Mouse (Mus musculus) ES-CJ7 (cell line): ENCODE results near the gene Tcf7l2.

Experiments
- DNase-seq: peaks from one replicate; pipeline ENCODE4 v3.0.0; 2011; ENCODE audit warnings: low read depth, low spot score

The Tcf7l2 gene

DNA sequence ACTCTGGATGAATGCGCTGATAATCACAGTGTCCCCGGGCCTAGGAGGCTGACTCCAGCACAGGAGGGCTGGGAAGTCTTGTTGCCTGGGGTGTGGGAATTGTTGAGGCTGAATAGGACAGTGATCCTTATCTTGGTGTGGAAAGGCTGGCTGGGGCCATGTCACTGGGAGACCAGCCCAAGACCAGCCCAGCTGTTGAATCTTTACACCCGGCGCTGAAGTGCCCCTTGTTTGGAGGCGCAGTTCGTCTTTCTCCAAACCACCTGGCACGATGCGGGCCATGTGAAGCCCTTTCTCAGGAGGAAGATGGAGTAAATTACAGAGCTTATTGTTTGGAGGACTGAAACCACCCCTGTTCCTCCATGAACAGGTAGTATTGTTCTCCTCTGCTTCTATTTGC is 15.1 kb downstream of the Tcf7l2 start:
- no peak for DNase-seq

DNA sequence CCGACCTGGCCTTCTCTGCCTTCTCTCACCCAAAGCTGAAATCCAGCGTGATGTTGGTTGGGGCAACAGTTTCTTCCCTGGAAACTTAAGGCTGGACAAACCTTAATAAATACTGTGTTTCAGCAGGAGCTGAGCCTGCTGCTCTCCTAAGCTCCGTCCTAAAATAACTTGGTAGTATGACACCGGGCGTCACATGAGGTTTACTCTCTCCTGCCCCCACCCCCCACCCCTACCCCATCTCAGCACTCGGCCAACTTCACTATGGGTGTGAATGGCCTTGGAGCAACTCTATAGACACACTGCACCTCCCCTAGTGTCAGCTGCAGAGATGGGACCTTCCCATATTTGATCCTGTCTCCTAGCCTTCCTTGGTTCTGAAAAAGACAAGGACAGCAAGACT is 15.8 kb downstream of the Tcf7l2 start:
- DNase-seq: no peak

DNA sequence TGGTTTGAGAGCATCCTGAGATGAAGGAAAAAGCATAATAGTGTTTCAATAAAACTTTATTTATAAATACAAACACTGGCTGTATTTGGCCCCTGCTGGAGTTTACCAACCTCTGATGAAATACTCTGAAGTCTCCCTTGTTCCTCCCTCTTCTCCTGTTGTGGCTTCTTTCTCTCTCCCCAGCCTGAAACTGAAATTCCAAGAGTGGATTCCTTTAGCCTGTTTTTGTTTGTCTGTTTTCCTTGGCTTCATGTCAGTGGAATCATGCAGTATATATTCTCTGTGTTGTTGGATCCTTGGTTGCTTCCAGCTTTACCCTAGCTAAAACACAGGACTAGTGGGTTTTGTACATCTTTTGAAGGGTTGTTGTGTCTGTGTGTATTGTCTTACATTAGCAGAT is 16.5 kb downstream of the Tcf7l2 start:
- no peak for DNase-seq

DNA sequence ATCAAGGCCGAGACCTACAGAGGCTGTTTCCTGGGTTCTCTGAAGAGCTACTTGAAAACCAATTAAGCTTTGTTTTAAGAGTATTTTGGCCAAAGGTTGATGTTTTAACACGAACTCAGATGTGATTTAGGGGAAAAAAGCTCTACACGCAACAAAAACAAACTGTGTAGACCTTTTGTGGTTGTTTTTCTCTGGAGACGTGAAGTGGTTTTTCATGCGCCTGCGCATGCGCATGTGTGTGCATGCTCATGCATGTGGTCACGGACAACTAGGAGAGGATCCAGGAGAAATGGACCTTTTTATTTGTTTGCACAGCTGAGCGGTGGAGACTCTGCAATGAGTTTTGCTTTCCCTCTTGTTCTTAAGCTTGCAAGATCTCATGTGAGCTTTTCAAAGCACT is 17.4 kb downstream of the Tcf7l2 start:
- DNase-seq: no peak

DNA sequence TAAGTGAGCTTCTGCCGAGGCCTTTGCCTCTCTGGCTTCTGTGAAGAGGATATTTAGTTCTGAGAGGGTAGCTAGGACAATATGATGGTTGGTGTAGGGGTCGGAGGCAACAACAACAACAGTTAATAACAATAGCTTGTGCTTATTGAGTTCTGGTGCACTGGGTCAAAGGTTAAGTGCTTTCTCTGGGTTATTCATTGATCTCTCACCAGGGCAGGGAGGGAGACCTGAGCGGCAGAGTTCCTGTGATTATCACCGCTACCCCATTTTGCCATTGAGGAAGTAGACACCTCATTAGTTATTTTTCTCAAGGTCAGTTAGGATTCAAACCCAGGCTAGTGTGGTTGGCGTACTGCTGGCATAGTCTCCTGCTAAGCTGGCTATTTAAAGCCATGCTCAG is 19.5 kb downstream of the Tcf7l2 start:
- no peak for DNase-seq

DNA sequence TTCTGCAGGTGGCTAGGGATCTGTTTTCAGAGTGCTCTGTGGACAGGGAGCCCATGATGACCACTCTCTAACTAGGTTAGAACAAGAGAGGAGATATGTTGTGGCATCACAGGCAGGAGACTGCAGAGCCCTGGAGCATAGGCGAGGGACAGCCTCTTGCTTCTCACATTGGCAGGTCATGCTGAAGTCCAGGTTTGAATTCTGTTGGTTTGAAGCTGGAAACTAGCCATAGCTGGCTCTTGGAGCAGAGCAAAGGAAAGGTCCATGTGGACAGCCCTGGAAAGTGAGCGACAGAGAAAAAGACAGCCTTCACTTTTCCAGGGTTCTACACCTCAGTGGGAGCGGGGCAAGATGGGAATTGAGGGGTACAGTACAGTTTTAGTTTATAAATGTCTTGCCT is 20.6 kb downstream of the Tcf7l2 start:
- DNase-seq: no peak

DNA sequence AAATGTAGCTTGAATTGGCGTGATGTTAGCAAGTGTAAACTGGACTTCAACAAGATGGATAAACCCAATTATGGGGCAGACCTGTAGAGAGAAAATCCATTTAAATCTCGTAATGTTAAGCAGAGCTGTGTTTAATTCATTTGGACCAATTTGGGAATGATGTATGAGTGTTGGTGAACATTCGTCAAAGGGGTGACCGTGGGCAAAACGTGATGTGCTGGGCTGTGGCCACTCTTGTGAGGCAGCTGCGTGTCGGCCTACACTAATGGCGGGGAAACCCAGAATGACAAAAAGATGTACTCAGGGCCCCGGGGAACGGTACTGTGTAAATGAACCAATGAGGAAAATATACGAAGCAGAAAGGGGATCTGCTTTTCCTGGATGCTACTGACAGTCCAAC is 24.2 kb downstream of the Tcf7l2 start:
- DNase-seq: no peak

DNA sequence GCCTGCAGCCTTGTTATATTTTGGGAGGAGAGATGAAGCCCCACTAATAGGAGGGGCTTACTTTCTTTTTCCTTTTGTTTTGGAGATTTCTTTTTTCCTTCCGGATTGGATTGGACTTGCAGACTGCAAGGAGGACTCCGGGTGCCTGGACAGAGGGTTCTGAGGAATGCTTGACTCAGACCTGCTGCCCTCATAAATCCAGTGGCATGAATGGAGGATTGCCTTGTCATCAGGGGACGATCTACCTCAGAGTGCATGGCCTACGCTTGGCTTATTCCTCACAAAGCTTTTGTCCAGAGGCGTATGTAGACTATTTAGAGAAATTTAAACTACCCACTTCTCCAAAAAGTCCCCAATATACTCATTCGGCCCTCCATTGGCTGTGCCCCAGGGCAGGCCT is 25.5 kb downstream of the Tcf7l2 start:
- DNase-seq: no peak

DNA sequence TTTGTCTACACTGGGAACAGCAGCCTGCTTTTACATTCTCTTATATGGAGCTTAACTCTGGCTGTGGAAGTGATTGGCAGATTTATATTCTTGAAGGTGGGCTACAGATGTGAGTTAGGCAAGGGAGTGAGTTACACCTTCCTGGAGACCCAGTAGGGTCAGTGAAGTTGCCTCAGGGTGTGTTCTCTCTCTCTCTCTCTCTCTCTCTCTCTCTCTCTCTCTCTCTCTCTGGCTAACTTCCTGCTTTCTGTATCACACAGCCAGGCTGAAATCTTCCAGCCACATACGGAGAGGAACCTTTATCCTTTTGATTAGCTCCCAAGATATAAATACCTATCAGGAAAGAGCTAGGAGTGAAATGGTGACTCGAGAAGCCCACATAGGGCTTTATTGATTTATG is 26.0 kb downstream of the Tcf7l2 start:
- DNase-seq: no peak

DNA sequence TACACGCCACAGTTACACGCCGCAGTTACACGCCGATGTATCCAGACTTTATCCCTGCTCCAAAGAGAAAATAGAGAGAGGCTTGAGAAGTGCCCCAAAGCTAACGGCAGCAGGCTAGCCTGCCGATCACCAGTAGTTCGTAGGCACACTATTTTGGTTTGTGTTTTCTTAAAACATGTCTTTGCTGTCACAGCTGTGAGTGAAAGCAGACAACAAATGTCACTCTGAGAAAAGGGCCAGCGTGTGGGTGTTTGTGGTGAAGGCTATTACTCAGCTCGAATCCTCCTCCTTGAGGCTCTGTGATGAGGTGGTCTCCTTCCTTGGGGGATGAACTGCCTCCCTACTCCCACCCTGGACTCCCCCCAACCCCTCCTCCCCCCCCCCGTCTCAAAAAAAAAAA is 26.6 kb downstream of the Tcf7l2 start:
- DNase-seq: no peak

DNA sequence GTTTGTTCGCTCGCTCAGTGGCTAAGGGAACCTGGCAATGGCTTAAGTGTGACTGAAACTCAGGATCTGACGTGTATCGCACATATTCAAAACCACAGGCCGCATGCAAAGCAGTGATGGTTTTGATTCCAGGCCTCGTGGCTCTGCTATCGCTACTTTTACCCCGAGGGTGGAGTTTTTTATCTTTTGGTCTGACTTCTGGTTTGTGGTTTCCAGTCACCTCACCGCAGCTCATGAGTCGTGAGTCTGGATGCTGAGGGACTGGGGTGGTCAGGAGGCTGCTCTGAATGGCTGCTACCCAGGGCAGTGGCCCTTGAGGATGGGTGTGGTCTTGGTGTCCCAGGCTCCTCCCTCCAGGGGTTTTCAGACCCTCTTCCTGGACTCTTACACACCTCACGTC is 27.3 kb downstream of the Tcf7l2 start:
- DNase-seq: no peak

DNA sequence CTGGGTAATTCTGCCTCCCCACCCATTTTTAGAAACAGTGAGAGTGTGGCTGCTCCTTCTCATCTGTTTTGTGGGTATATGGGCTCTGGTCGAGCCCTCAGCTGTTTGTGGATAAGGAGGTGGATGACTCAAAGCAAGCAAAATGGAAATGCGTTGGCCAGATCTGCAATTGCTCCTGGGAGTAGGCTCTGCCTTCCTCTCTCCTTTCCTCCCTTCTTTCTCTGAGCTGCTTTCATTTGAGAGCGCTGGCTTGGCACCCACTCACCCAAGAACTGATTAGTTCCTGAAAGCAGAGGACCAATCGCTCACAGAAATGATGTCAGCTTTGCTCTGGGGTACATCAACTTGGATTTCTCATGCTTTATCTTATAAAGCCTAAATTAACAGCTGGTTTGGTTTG is 32.7 kb downstream of the Tcf7l2 start:
- no peak for DNase-seq

DNA sequence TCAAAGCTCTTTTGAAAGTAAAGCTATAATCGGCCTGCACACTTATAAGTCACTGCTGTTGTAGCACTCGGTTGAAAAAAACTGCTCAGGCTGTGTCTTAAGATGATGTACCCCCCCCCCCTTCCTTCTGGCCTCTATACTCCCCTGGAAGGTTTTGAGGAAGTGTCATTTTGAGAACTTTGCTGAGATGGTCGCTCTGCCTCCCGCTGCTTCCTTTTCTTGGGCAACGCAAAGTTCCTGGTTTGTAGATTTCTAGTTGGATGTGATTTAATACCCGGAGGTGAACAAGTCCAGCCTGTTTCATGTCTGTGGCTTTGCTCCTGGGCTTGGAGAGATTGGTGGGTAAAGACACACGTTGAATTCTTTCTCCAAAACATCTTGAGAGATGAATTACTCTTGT is 33.2 kb downstream of the Tcf7l2 start:
- no peak for DNase-seq

DNA sequence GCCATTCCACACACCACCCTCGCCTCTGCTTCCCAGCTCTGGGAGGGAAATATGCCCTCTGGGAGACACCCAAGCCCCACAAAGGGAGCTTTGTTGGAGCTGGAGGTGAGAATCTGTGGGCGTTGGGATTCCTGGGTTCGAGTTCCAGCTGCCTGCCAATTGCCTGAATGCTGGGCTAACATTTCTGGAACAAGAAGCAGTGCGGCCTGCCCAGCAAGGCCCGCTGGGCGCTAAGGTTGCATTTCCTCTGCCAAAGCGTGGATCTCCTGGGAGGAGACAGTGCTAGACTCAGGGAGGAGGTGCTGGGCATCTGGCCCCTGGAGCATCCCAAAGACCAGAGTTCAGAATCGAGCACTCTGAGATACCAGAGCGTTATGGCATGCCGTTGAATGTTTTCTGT is 38.3 kb downstream of the Tcf7l2 start:
- no peak for DNase-seq

DNA sequence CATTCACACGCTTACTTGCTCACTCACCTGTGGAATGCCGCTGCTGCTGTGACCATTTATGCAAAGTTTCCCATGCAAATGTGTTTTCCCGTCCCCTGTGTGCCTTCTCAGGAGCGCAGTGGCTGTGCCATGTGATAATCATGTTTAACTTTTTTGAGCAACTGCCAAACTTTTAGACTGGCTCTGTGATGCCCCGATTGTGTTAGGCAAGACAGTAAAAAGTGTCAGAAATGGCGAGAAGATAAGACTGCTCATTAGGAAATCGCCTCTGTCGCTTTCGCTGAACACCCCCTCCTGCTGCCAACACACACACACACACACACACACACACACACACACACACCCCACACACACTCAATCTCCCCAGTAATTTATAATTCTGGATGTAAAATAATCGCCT is 39.5 kb downstream of the Tcf7l2 start:
- no peak for DNase-seq

DNA sequence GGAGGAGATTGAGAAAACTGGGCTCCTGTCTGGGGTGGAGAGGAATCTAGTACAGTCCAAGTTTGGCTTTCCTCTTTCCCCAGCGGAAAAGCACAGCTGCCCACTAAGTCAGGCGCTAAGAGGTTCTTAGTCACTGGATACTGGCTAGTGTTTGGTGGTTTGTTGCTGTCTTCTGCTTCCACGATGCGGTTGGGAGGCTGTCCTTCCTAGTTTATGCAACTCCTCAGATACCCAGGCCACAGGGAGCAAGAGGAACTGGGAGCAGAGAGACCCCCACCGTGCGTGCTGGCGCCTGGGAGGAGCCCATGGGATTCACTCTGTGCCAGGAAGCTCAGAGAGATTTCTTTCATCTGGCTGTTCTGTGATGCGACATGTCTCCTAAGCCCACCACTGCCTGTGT is 40.1 kb downstream of the Tcf7l2 start:
- no peak for DNase-seq

DNA sequence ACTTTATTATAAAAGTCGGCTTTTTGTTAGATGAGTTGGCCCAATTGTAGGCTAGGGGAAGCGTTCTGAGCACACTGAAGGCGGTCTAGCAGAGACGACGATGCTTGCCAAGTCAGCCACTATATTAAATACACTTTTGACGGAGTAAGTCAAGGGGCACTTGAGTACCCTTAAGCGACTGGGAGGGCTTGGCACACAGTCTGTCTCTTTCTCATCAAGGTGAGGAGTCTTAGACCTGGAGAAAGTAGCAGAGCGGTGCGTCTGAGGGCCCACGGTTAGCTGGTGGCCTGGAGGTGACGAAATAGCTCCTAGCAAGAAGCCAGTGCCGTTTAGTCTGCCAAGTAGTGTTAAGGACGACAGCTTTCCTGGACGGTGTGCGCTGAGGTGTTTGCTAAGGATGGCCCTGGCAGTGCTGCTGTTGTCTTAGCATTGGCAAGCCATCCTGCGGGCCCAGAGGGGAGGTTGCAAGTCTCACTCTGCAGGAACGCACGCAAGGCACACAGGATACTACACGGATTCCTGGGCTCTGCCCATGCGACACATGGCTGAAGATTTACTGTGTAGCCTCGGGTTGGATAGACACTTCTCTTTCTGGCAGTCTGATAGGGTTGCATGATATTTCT is 43.3 kb downstream of the Tcf7l2 start:
- DNase-seq: no peak

DNA sequence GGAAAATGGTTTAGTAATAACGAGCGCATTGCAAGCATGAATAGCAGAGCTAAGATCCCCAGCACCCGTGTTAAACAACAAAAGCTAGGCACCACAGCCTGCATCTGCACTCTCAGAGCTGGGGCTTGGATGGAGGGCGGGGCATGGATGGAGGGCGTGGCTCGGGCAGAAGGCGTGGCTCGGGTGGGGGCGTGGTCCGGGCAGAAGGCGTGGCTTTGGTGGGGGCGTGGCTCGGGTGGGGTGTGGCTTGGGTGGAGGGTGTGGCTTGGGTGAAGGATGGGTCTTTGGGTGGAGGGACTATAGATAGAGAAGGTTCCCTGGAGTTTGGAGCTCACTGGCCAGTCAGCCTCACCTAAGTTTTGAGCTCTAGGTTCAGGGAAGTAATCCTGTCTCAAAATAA is 45.8 kb downstream of the Tcf7l2 start:
- peak; percentile 25 for DNase-seq

DNA sequence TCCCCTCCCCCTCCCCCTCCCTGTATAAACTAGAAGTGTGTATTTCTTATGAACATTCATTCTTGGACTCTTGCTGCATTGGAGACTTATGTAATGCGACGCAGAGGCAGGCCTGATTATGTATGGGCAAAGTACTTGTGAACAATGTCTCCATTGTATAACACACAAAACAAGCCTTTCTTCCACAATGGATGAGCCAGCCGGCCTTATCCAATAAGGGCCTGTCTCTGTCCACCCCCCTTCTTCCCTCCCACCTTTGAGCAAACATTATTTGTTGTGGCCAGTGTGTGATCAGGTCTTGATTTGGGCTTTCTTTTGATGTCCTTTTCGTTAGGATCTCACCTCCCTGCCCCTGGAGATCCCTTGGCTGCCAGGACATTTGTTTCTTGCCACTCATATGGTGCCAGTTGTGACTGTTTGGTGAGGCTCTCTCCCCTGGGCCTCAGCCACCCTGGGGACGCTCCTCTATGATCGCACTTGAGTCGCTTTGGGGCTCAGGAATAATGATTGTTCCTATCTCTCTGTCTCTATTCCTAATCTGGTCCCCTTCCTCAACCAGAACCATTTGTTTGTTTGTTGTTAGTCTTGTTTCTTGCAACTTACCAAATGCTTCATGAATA is 46.8 kb downstream of the Tcf7l2 start:
- DNase-seq: peak; percentile 31

DNA sequence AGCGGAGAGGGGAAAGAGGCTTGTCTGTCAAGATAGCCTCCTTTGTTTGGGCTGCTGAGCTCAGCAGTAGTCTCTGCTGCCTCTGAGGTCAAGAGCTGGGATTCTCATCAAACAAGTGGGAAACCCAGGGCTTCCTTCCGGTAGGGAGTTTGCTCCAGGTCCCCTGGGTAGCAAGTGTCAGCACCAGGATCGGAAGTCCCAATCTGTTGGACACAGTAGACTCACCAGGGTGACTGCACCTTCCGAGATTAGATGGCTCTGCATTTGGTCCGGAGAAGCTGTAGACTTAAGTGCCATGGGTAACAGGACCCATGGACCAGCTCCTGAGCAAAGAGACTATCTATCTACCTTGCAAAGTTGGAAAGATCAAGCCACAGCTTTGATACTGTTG is 47.3 kb downstream of the Tcf7l2 start:
- DNase-seq: no peak

DNA sequence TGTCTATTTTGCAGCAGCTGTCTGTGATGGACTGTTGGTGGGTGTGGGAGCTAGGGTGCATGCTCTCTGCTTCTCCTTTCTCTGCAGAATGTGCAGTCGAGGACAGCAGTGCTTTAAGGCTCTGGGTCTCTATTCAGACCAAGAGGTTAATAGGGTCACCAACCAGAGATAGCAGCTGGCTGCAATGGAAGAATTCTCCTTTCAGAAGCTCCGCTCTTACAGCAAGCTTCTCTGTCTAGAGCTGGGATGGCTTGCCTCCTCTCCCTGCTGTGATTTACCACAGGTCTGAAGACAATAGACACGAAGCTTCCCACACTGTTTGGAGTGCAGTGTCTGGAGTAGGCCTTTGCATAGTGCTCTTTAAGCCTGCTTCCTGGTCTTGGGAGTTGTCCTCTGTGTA is 48.2 kb downstream of the Tcf7l2 start:
- DNase-seq: peak; percentile 28

DNA sequence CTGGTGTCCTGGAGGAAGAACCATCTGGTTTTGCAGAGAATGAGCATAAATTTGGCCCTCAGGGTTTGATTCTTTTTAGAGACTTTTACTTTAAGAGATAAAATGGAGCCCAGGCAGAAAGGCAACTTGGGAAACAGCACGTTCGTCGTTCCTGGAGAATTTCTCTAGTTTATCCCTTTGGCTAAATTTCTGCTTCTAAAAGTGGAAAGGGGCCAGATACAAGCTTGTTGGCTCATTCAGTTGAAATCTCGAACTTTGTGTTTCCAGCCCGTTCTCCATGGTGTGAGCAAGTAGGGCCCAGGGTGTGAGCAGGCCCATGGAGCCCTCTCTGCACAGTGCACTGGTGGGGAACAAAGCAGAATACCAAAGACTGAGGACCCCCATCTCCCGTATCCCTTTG is 49.7 kb downstream of the Tcf7l2 start:
- no peak for DNase-seq

DNA sequence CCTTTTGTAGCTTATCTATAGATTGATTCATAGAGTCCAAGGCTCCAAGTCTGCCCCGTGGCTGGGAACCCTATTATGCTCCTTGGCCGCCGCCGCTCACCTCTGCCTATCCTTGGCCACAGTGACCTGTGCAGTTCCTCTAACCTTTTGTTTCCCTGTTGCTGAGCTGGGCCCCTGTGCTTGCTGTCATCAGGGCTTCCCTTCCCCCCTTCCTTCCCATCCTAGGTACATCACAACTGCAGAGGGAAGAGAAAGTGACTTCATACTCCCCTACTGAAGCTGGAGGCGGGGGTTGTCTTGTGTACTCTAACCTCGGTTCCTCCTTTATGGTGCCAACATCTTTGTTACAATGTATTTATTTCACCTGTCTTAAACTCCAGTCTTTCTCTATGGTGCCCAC is 50.3 kb downstream of the Tcf7l2 start:
- DNase-seq: peak; percentile 18

DNA sequence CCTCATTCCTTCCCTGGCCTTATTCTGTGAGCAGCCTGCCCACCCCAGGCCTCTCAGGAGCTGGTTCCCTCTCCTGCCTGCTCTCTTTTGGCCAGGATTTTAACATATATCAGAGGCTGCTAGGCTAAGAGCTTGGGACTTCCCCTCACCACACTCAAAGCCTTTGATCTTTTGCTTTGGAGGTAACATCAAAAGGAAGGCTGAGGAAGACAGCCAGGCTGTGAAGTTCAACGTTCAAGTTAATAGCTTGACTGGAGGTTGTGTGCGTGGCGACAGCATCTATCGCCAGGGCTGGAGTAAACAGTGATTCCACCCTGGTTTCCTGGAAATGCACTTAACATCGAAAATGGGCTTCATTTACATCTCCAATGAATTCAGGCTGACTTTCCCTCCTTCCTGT is 51.0 kb downstream of the Tcf7l2 start:
- peak; percentile 73 for DNase-seq
